Mouse (Mus musculus) ES-E14 (cell line): ENCODE data around the gene Slc16a6. TPM values are rescaled to one million over a fixed set of nuclear protein-coding genes. Genes with fewer than 3 reads are reported as not detected.

Experiments used
- DNase-seq: peaks from one replicate; pipeline ENCODE4 v3.0.0-alpha.2; 2013; ENCODE audit warnings: low read depth, low spot score
- H3K27ac ChIP-seq: 2 replicates; pipeline ENCODE4 v1.5.1; 2012; ENCODE audit warnings: low read depth, mild to moderate bottlenecking, low read length, moderate library complexity, mixed read lengths; ENCODE audit not compliant: poor library complexity, insufficient read depth, severe bottlenecking
- H3K36me3 ChIP-seq: 2 replicates; pipeline ENCODE4 v1.6.1; 2012; ENCODE audit warnings: mild to moderate bottlenecking, low read length, moderate library complexity, mixed read lengths; ENCODE audit not compliant: control insufficient read depth, poor library complexity, insufficient read depth, severe bottlenecking
- H3K4me1 ChIP-seq, 2 experiments: fragments of 150-350 bp in 1 of 2; sonication (generic) in 1 of 2; 2 replicates each; pipeline ENCODE4 v1.6.1; 2012; ENCODE audit warnings: low read length in 2 of 2, mild to moderate bottlenecking in 1 of 2, mixed read lengths in 1 of 2; ENCODE audit not compliant: control insufficient read depth in 2 of 2, insufficient read depth in 2 of 2, poor library complexity in 1 of 2
- H3K4me3 ChIP-seq, 2 experiments: fragments of 150-350 bp in 1 of 2; sonication (generic) in 1 of 2; 2 replicates each; pipeline ENCODE4 v1.5.1; 2012; ENCODE audit warnings: low read length in 2 of 2, low read depth in 1 of 2, mild to moderate bottlenecking in 1 of 2, mixed read lengths in 1 of 2; ENCODE audit not compliant: insufficient read depth in 1 of 2, poor library complexity in 1 of 2, severe bottlenecking in 1 of 2
- H3K9ac ChIP-seq: 2 replicates; pipeline ENCODE4 v1.6.1; 2012; ENCODE audit warnings: low read depth, mild to moderate bottlenecking, low read length, mixed read lengths; ENCODE audit not compliant: poor library complexity, insufficient read depth, severe bottlenecking
- H3K9me3 ChIP-seq: fragments of 150-350 bp; sonication (generic); 2 replicates; pipeline ENCODE4 v1.6.1; 2012; ENCODE audit warnings: low read depth, mild to moderate bottlenecking, low read length; ENCODE audit not compliant: control insufficient read depth, insufficient read depth
- CHD2 ChIP-seq: IDR thresholded peaks from 2 replicates; pipeline ENCODE4 v1.6.1; 2014; ENCODE audit warnings: mild to moderate bottlenecking, low read depth, low read length, inconsistent platforms
- HCFC1 ChIP-seq: IDR thresholded peaks from 2 replicates; pipeline ENCODE4 v1.6.1; 2012; ENCODE audit warnings: low read length, inconsistent platforms, borderline replicate concordance; ENCODE audit not compliant: insufficient read depth
- MAFK ChIP-seq: IDR thresholded peaks from 2 replicates; pipeline ENCODE4 v1.6.1; 2014; ENCODE audit warnings: mild to moderate bottlenecking, low read depth, low read length, inconsistent platforms; ENCODE audit not compliant: insufficient read depth
- ZC3H11A ChIP-seq: IDR thresholded peaks from 2 replicates; pipeline ENCODE4 v1.6.1; 2012; ENCODE audit warnings: low read depth, mild to moderate bottlenecking, inconsistent platforms, low read length, borderline replicate concordance
- ZNF384 ChIP-seq: IDR thresholded peaks from 2 replicates; pipeline ENCODE4 v1.6.1; 2012; ENCODE audit warnings: low read depth, low read length, inconsistent platforms
- in situ Hi-C, 2 experiments: fragments of 600-800 bp; cut with MboI; formaldehyde crosslinking; loops; one replicate each; pipeline ENCODE4 v1.15.1; 2025; ENCODE audit warnings: low sequenced_read_pairs in 2 of 2, inconsistent platforms in 1 of 2; ENCODE audit not compliant: unreplicated experiment in 2 of 2
- total RNA-seq: library from RNA; depleted of rRNA; stranded (reverse); fragments of 300-350 nt; gene quantifications from 2 replicates; pipeline ENCODE4 v1.2.3, GENCODE M21; 2012

The Slc16a6 gene
- total RNA-seq, 1 experiment = 26.8 TPM

DNA sequence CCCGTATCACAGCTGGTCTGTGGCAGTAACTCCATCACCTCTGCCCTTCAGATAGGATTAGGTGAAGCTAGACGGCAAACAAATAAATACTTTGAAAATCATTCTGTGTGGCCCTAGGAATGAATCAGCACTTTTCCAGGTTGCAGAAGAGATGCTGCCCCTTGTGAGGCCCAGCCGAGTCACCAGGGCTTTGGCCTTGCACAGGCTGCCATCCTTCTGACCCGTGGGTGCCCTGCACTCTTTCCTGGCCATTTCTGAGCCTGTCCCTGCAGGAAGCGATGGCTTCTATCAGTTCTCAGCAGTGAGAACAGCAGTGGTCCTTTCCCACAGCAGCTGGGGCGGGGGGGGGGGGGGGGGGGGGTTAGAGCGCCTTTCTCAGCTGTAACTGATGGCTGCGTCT lies 36.5 kb downstream of the Slc16a6 start:
- Histone ChIP-seq H3K4me3 (no peak overlapping the region), H3K36me3 (peaks cover 10% of the 10 kb centered on the region; the same call in 1 of the 2 replicates), H3K9ac (no peak overlapping the region), H3K4me1 (no peaks in the 10 kb centered on the region), H3K9me3 (no peaks in the 10 kb centered on the region), H3K27ac (no peak overlapping the region)
- TF ChIP-seq MAFK = no peak
- in situ Hi-C loops = loop anchor here (10.0 to 25.0 kb wide), 2 partner anchors 112 to 425 kb away; no protein-coding TSS in a partner anchor
- no peak for DNase-seq

DNA sequence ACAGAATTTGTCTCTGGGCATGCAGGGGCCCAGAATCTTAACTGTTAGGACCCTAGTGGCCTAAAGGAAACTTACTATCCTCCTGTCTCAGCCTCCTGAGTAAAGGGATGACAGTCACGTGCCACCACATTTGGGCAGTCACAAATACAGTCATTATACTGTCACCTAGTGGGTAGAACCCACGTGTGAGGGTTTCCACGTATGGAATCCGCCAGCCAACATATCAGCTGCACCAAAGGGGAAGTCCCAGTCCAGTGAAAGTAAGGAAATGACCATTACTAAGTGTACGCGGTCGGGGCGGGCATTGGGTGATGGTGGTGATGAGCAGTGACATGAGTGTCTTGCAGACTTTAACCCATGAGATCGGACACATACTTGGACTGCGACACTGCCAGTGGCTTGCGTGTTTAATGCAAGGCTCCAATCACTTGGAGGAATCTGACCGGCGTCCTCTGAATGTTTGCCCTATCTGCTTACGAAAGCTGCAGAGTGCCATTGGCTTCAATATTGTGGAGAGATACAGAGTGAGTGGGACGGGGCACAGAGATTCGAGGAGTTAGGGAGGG lies 39.1 kb downstream of the Slc16a6 start:
- DNase-seq = no peak
- H3K4me1 ChIP-seq = peaks cover 0 to 4% of the 10 kb centered on the region in 2 experiments; a peak in 1 of 4 replicates
- H3K4me3 ChIP-seq = no peak overlapping the region
- no peaks in the 10 kb centered on the region for H3K9me3 ChIP-seq
- no peak overlapping the region for H3K27ac ChIP-seq
- in situ Hi-C loops = loop anchor here (10.0 to 25.0 kb wide), 2 partner anchors 110 to 428 kb away; no protein-coding TSS in a partner anchor
- no peak overlapping the region for H3K9ac ChIP-seq
- no peak for TF ChIP-seq CHD2
- no peak for TF ChIP-seq MAFK
- TF ChIP-seq ZC3H11A = no peak
- no peak for TF ChIP-seq ZNF384
- TF ChIP-seq HCFC1 = no peak
- H3K36me3 ChIP-seq = peaks cover 16% of the 10 kb centered on the region; the same call in 1 of the 2 replicates

DNA sequence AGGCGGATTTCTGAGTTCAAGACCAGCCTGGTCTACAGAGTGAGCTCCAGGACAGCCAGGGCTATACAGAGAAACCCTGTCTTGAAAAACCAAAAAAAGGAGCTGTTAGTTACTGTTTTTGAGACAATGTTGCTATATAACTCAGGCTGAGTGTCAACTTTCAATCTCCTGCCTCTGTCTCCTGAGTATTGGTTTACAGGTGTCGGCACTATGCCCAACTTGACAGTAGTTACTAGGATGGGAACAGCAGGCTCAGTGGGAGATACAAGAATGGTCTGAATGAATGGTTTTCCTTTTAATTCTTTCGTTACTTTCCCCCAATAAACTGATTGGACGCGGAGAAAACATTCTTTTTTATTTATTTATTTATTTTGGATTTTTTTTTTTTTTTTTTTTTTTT lies 46.0 kb downstream of the Slc16a6 start:
- H3K36me3 ChIP-seq = peaks cover 12% of the 10 kb centered on the region; the same call in 1 of the 2 replicates
- H3K9ac ChIP-seq = no peak overlapping the region
- in situ Hi-C loops = loop anchor here in 1 of 2 experiments (25.0 kb wide), 1 partner anchor 435 kb away; no protein-coding TSS in a partner anchor
- no peaks in the 10 kb centered on the region for H3K9me3 ChIP-seq
- no peak overlapping the region for H3K27ac ChIP-seq
- peaks cover 1 to 4% of the 10 kb centered on the region in 2 experiments; a peak in 1 of 4 replicates for H3K4me1 ChIP-seq
- H3K4me3 ChIP-seq = no peak overlapping the region
- no peak for TF ChIP-seq MAFK
- TF ChIP-seq ZC3H11A = no peak
- TF ChIP-seq HCFC1 = no peak
- no peak for TF ChIP-seq CHD2
- no peak for TF ChIP-seq ZNF384
- no peak for DNase-seq

DNA sequence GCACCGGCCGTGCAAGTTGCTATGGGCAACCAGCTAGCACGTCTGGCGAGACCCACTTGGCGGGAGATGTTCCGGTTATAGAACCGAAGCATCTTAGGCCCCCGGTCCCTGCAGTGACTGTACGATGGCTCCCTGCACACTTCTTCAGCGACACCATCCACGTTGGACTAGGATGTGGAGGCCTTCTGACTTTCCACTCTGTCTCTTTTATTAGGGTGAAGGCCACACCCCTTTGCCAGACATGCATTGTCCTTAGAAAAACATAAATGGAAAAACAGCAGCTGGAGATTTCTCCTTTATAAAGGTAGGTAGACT lies 47.2 kb downstream of the Slc16a6 start:
- TF ChIP-seq ZNF384 (no peak), CHD2 (no peak), ZC3H11A (no peak), MAFK (no peak), HCFC1 (no peak)
- Histone ChIP-seq H3K27ac (peak overlapping the region; percentile 49), H3K36me3 (peaks cover 12% of the 10 kb centered on the region; the same call in 1 of the 2 replicates), H3K4me1 (peaks cover 1 to 2% of the 10 kb centered on the region in 2 experiments; a peak in 1 of 4 replicates), H3K9me3 (no peaks in the 10 kb centered on the region), H3K9ac (peak overlapping the region; percentile 90), H3K4me3 (peak overlapping the region; percentile 71 to 91)
- DNase-seq = no peak
- in situ Hi-C loops = loop anchor here in 1 of 2 experiments (25.0 kb wide), 1 partner anchor 436 kb away; no protein-coding TSS in a partner anchor
